Mouse (Mus musculus) naive thymus-derived CD4-positive, alpha-beta T cell, adult 2 months (primary cell): ENCODE results near the gene Hoxb6.
A peak's percentile ranks its signal among the peaks of the same experiment; 100 is the strongest.

Experiments used
- DNase-seq: peaks from one replicate; pipeline ENCODE4 v3.0.0-alpha.2; 2011; ENCODE audit warnings: low read depth

Hoxb6 gene

DNA sequence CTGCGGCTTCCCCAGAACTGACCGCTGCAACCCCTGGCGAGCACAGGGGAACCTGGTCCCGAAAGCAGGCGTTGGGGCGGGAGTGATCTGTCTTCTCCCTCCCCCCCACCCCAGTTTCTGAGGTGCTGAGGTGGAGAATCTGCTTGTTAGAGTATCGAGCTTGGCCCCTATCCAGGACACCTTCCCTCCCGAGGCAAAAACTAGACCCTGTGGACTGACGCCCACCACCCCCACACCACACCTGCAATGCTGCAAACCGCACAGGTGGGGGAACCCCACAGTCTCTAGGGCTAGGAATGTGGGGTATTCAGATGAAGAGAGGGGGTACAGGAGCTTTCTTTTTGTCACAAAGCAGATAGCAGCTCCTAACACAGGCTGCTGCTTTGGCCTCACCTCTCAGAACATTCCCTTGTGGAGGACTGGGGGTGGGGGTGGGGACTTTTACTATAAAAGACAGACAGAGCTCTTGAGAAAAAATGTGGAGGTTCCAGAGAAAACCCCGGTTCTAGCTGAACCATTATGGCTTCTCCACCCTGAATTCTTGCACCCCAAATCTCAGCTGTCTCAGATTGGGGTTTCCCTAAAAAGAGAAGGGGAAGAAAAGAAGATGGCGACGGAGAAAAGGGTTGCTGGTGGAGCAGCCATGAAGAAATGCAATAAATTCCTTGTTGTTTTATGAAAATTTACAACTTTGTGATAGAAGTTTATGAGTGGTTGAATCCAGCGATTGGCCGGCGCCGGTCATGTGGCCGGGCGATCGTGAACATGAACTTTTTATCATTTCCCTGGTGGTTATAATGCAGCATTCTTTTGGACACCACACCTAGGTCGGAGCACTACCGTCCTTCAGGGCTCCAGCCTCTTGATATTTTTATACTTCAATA lies at the start of gene Hoxb6:
Gene Hoxb6 (plus strand): TSS at position 796 of the 884 bp plus-strand sequence.
- no peak for DNase-seq

DNA sequence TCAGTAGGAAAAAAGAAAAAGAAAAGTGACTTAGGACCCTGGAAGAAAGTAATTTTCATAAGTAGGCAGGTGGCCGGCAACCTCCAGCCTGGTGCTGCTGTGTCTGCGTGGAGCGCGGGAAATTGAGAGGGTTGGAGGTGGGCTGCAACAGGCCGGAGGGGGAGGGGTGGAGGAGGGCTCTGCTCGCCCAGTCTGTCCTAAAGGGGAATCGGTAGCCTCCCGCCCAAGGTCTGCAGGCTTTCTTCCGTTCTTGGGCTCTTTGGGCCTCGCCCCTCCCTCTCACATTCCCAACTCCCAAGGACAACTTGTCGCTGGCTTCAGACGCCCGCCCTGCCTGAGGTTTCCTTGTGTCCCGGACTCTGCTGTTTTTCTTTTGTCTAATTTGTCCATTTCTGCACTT lies 41.4 kb upstream of the Hoxb6 start:
- no peak for DNase-seq

DNA sequence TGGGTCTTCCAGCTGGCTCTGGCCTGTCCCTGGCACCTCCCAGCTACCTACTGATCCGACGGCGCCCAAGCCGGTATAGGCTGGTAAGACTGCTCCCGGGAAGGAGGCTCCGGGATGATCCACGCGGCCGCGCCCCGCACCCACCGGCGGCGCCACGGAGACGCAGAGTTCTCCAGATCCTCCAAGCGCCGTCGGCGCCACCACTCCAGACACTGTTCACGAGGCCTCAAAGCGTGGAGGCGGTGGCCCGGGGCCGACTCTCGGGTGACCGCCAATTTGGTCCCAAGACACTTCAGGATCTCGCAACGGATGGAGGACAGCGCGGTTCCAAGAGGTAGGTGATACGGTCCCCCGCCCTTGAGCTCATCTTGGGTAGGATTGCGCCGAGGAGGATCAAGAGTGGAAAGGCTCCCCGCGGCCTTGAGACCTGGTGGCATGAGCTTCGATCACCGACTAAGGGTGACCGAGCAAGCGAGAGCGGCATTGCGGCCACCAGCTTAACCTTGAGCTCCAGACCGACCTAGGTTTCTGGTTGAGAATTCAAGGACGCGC lies 40.7 kb upstream of the Hoxb6 start:
- DNase-seq = no peak

DNA sequence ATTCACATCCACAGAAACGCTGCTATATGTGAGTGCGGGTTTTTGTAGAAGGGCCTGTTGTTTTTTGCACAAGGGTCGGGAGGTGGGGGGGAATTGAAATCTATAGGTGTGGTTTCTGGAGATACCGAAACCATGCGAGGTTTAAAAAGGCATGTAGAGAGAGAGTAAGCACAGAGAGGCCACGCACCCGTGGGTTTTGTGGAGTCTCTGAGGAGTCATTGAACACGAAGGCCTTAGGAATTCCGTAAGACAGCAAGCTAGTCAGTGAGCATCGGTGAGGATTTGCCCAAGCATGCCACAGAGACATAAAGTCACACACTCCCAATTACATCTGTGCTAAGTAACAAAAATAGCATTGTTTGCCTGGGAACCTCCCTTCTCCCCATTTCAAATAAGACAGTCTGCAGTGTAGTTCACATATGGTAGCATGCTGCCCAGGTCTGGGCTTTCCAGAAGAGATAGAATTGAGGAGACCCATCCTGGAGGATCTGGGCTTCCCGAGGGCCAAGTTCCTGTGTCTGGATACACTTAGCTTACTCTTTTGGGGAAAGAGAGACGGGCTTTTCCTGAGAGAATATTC lies 39.6 kb upstream of the Hoxb6 start:
- no peak for DNase-seq

DNA sequence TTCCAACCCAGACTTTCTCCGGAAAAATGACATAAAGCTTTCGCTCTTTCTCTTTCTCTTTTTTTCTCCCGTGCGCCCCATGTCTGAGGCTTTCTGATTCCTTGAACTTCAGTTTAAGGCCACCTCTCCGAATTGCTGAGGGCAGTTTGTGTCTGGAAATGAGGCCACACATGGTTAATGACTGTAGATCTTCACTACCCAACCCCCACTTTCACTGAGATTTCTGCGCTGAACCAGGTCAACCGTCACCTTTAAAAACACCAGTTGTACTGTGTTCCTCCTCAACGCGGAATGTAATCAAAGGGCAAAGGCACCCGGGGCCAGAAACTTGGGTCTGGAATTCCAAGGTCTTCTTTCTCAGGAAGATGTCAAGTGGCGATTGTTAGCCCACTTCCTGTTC lies 38.1 kb upstream of the Hoxb6 start:
- DNase-seq = no peak

DNA sequence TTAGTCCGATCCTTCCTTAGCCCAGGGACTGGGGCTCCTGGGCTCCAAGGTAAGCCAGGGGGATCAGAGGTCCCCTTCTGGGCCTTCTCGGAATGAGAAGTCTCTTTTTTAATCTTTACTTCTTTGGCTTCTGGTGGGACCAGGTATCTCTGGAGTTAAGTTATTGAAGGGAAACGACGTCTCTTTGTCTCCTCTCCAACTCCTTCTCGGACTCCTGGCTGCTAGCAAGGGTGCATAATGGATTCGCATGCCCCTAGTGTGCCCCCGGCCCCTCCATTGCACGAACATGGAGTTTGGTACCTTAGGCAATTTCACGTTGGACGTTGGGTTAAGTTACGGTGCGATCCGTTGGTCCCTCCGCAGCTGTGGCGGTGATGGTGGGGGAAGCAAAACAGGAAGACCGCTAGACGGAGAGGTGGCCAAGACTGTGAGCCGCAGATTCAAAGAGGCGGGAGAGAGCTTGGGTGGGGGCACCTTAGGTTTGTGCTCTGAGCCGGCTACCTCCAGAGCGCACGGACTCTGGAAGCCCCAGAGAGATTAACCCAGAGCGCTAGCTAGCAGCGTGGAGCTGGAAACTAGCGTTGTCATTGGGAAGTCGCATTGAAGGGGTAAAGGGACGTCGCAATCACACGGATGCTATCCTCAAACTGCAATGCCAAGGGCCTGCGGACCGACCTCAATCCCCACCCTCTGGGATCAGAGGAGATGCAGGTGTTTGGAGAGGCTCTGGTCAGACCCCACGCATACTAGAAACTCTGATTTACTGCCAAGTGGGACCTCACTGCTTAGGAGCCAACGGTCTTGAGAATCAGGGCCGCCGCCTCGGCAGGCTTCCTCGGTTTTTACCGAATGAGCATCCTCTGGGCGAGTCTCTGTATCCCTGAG lies 36.9 kb upstream of the Hoxb6 start:
- no peak for DNase-seq

DNA sequence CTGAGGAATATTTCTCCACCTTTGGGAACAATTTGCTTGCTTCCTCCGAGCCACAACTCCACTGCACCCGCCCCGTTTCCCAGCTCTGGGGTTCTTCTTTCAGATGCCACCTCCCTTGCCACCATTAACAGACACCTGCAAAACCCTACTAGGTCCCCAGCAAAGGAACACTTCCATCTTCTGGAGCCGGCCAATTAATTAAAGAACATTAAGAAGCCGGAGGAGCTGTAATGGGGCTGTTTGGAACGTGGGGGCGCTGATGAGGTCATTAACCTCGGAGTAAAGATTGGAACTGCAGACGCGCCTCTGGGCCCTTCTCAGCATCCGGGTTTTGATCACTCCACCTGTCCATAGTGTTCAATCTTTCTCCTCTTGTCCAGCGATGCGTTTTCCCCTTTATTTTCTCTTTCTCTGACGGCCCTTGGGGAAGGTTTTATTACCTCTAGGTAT lies 36.3 kb upstream of the Hoxb6 start:
- DNase-seq = no peak

DNA sequence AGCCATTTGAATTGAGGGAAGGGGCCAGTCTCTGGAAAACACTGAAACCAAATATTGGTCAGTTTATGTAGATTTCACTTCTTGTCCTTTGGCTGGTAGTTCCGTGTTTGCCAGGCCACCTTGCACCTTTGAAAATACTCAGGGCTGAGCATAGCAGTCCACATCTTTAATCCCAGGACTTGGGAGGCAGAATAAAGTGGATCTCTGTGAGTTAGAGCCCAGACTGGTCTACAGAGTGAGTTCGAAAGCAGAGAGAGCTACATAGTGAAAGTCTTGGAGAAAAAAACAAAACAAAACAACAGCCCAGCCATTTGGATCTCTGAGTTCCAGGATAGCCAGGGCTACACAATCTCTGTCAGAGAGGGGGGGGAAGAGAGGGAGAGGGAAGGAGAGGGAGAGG lies 35.1 kb upstream of the Hoxb6 start:
- DNase-seq = no peak

DNA sequence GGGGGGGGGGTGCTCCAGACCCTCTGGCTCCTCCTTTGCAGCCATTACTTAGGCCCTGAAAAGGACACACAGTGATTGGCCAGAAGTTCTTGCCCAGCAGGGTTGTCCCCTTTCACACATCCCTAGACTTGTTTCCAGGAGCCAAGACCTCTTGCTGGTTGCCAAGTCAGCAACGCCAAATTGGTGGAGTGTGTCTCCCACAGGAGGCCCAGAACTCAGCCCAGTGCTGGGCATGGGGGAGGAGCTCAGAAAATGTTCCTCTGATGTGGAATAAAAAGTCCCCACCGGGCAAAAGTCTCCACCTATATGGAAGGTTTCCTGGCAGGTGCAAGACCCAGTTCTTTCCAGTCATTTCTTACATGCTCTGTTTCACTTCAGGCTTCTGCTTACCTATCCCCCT lies 33.2 kb upstream of the Hoxb6 start:
- DNase-seq = no peak

DNA sequence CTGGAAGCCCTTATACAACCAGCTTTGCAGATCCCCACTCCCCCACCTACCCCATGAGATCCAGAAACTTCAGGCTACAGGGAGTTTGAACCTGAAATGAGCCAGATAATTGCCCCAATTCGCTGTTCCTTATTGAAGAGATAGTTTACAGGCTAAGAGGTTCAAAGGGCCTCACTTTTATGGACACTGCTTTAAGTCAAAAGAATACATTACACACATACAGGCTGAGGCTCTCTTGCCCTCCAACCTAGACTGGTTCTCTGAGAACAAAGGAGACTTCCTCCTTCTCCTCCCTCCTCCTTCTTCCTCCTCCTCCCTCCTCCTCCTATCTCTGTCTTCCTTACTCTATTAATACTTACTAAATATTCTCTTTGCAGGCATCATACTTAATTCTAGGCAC lies 32.8 kb upstream of the Hoxb6 start:
- DNase-seq = no peak

DNA sequence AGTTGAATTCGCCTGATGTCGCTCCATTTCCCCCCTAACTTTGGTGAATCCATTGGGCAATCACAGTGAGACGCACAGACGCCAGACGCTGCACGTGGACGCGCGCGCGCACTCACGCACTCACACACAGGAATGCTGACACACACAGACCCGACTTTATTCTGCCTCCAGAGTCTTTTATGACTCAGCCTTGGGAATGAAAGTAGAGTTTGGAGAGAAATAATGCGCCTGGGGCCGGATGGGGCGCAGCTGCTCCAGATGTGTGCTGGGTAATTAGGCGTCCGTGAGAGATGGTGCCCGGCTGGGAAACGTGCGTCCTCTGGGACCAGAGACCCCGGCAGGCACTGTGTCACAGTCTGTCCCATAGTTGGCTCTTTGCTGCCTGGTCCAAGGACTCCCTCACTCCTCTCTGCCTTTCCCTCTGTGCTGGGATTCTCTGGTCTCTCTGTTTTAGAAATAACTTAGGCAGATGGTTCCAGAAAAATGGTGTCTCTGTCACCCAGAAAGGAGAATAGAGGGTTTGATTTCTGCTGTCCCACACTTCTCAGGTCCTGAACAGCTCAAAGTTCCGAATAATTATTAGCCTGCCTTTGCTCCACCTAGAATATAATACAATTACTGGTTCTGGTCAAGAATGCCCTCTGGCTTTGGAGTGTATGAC lies 31.8 kb upstream of the Hoxb6 start:
- DNase-seq = no peak

DNA sequence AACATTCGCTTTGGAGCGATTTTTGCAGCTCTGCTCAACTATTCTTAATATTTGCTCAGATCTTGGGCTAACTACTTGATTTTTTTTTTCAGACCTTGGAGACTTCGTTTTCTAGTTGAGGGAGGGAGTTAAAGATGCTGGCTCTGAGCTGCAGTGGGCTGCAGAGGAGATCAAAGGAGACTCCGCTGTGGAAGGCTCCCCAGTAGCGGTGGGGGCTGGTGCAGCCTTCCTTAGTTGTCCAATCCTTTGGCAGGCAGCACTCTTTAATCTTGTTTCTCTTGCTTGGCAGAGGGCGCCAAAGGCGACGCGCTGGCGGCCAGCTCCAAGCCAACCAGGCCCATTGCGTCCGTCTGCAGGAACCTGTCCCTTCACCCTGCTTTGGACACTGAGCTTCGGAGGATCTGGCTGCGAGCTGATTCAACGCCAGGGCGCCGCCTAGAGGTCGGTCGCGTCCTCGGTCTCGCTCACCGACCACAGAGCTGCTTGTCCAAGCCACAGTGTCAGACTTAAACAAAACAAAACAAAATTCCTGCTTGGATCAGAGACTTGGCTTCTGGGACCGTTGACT lies 30.9 kb upstream of the Hoxb6 start:
- peak; percentile 62 for DNase-seq

DNA sequence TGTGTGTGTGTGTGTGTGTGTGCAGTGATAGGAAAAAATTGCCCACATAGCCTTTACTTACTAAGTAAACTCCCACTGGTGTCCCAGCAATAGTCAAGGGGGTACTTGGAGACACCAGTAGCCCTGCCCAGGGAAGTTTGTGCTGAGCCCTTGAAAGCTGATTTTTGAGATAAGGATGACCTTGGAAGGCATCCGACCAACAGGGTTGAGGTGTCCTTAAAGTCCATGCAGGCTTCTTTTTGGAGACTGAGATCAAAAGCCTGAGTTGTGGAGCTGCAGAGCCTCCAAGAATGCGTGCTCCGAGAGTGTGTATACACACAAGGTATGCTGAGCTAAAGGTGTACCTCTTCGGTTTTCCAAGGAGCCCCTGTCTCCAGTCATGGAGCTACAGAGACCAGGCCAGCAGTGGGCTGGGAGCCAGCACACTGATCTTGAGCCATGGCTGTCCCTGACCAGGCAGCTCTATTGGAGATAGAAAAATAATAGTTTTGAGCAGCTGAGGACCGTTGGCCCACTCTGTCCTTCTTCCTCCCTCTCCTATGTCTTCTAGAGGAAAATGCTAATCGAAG lies 29.9 kb upstream of the Hoxb6 start:
- DNase-seq = no peak

DNA sequence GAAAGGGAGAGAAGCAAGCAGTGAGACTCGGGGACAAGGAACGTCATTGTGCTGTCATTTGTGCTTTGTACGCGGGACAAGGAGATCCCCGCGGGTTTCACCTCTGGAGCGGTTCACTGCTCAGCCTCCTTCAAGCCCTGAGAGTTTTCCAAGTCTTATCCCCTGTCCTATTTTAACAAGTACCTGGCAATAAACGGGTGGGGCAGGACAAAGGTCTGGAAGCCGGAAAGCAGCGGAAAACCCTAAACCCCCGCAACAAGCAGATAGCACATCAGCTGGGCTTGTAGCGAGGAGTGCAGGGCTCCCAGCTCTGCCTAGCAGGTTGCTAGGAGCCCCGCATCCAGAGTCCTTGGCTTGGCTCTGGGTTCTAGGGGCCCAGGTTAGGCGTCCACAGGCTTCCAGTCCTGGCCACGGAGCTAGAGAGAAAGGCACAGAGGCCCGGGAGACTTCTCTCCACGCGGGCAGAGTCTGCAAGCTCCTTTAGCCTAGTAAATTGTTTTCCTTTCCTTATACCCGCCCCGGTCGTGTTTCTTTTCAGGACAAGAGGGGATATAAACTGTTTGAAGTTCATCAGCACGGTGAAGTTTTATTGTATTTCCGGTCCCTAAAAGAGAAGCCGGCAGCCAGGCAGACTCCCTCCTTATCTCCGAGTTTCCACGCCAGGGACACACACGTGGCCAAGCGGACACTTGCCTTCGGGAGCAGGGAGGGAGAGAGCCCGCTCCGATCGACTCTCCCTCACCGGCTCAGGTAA lies 28.5 kb upstream of the Hoxb6 start:
- no peak for DNase-seq

DNA sequence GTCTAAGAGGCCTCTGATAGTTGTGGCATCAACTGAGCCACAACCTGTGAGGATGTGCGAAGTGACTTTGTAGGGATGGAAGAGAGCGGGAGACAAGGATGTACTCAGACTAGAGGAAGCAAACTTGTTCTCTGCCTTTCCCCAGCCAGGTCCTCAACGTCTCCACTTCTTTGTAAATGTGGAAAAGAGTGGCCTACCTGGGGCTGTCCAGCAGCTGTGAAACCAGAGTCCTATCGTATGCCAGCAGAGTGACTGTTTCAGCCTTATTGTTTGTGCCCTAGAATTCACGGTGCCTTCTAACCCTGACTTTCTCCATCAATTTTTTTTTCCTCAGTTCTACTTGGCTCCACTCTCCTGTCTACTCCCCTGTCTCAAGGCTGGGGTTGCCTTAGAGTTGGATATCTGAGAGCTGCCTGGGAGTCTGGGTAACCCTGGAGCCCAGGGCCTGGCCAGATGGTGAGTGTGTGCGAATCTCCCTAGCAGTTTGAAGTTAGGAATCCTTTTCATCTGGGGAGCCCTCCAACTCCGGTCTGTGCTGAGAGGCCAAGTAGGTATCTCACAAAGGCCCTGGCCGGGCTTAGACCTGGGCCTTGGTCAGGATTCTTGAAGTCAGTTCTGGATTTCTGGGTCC lies 27.8 kb upstream of the Hoxb6 start:
- DNase-seq = no peak

DNA sequence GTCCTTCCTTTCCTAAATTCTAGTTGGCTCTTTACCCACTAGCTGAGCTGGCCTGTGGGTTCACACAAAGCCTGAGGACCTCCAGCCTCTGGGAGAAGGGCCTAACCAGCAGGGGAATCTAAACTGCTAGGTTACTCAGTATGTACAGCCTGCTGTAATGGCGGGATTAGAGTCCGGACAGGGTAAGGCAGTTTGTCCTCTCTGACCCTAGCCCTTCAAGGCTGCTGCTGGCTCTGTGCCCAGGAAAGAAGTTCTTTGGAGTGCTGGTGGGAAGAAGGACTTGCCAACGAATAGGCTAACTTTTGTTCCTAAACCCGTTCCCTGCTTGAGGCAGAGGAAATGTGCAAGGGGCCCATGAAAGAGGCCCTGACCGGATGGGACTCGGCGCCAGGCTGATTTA lies 26.3 kb upstream of the Hoxb6 start:
- no peak for DNase-seq

DNA sequence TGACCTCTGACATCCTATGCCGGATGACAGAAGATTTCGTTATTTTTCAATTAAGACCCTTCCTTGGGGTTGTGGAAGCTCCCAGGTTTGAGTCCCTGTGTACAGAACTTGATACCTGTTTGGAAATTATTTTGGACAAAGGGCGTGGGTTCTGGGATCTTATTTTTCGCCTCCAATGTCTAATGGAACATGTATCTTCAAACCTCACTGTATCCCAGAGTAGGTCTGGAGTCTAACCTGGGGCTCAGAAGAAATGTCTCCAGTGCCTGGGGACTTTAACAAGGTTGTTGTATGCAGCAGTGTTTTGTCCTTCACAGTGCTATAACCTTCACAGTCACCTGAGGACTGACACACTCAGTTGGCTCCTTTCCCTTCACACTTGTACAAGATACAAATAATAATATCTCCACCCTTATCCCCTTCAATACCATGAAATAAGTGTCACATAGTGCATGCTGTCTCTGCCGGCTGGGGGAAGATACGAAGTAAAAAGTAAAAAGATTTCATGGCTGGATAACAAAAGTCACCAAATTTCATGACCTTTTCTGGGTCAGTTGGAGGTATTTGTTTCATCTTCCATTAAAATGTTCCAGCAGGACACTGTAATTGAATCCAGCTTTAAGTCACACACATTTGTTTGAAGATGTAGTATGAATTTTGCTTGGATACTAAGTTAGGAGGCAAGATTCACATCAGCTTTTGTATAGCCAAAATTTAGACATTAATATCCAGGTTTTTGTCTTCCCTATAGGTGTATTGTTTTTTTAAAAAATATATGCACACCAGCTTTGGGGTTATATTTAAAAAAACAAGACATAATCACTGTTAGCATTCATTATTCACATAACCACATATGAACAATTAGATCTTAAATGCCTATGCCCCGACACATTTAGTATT lies 25.0 kb upstream of the Hoxb6 start:
- no peak for DNase-seq

DNA sequence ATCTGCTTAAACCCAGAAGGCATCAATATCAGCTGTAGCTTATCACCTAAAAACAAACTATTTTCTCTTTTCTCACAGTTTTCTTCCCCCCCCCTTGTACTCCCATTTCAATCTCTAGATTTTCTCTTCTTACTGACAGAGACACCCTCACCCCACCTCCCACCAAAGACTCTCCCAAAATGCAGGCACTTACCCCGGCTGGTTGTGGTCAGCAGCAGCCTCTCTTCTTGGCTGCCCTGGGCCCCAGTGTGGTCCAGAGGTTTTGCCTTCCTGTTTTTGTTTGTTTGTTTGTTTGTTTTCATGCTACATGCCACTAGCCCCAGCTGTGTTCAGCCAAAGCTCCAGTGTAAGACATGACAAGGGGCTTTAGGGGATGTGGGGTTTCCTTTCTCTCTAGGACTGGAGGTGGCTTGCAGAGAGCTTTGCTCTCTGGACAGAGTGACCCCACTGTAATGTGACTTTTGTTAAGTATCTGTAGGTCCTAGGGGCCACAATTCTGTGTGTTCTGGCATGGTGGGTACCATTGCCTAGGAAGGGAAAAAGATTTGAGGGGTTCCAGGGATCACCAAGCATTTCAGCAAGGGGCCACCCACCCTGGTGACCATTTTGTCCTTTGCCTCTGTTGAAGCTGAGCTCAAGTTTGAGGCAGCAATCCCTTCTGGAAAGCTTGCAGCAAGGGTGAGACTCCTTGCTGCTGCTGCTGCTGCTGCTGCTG lies 24.1 kb upstream of the Hoxb6 start:
- DNase-seq = no peak
